Mouse (Mus musculus) ES-E14 (cell line): ENCODE results near the gene Ccdc160.

ENCODE experiments used
- CHD2 ChIP-seq: IDR thresholded peaks from 2 replicates; pipeline ENCODE4 v1.6.1; 2014; ENCODE audit warnings: mild to moderate bottlenecking, low read depth, low read length, inconsistent platforms
- HCFC1 ChIP-seq: IDR thresholded peaks from 2 replicates; pipeline ENCODE4 v1.6.1; 2012; ENCODE audit warnings: low read length, inconsistent platforms, borderline replicate concordance; ENCODE audit not compliant: insufficient read depth
- ZNF384 ChIP-seq: IDR thresholded peaks from 2 replicates; pipeline ENCODE4 v1.6.1; 2012; ENCODE audit warnings: low read depth, low read length, inconsistent platforms

DNA sequence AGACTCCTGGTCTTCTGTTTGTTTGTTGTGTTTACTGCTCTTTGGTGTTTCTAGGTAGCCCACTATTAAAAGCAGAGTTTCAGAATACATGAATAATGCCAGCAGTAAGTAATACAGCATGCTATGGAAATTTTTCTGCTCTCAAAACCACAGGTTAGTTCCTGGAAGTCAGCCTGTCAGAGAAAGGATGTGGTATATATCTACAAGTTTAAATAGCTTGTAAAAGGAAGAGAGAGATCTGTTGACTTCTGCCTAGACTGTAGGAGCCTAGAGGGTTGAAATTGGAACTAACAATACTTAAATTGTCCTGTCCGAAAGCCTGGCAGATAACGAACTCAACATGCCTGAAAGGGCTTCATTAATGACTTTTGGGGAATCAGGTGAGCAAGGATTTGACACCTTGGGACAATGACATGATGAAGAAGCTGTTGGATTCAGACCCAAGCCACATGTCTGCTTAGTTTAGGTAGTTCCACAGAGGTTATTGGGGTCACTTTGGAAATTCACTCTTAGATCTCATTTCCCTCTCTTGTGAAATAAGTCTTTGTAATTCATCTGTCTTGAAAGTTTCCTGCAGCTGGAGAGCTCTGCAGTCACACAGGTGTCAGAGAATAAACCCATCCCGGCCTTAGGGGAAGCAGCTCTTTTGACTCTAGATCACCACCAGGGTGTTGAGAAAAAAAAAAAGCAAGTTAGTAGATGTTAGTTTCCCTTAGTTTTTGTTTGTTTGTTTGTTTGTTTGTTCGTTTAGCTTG is 30.6 kb upstream of the Ccdc160 start:
- TF ChIP-seq ZNF384: 0 out of 2 replicates have a peak, but pooled peaks have one; percentile 24
- TF ChIP-seq CHD2: no peak
- no peak for TF ChIP-seq HCFC1
